Mouse (Mus musculus) embryonic stem cell, embryonic (primary cell): ENCODE results near the gene Fbxo17.

Experiments used
- CTCF ChIA-PET, 4 experiments: fragments of 300-600 bp in 2 of 4; fragments of 350-600 bp in 2 of 4; sonication (Branson Sonifier 250); formaldehyde crosslinking; loops; one replicate each; lab custom pipeline; 2022; ENCODE audit warnings: inconsistent platforms in 2 of 4; lab: Charles Lee
- POLR2A ChIA-PET, 4 experiments: fragments of 300-600 bp in 2 of 4; fragments of 350-600 bp in 2 of 4; sonication (Branson Sonifier 250); formaldehyde crosslinking; loops; one replicate each; lab custom pipeline; 2022; ENCODE audit warnings: antibody characterized with exemption in 4 of 4, inconsistent platforms in 1 of 4; lab: Charles Lee

Gene Fbxo17

DNA sequence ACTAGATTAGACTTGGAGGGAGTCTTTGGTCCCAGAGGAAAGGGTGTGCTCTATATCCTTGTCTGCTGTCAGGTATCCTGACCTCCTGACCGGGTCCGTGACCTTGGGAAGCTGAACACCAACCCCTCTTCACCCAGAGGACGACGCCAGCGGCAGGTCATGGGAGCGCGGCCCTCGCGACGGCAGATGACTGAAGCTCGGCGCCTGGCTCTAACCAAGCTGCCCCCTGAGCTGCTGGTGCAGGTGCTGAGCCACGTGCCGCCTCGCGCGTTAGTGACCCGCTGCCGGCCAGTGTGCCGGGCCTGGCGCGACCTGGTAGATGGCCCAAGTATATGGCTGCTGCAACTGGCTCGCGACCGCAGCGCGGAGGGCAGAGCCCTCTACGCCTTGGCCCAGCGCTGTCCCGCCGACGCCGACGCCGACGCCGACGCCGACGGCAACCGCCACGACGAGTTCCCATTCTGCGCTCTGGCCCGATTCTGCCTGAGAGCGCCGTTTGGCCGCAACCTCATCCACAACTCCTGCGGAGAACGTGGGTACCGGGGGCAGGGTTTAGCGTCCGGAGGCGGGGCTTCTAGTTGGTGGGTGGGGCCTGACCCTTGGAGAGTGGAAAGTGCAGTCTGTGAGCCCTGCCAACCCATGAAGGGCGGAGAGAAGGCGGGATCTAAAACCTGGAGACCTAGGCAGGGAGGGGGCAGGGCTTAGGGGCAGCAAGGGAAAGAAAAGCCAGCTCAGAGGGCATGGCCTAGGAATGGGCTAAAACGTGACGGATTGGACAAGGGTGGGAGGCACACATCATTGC lies 15.9 kb downstream of the Fbxo17 start:
- ChIA-PET CTCF (interaction anchor here in 2 of 4 experiments (0.5 to 2.7 kb wide), 9 partner anchors 10 to 233 kb away, joined by 3 to 22 read pairs (median 3); partner anchors contain the start of genes Mrps12 (in 2 of the 2) and Sars2 (in 2 of the 2)), POLR2A (interaction anchor here in 3 of 4 experiments (0.5 to 5.2 kb wide), 69 partner anchors 8 to 1225 kb away, joined by 3 to 37 read pairs (median 4); partner anchors contain the start of genes Fbxo17 (in 3 of the 3), Mrps12 (in 3 of the 3), Sars2 (in 3 of the 3) and Med29 (in 2 of the 3))

DNA sequence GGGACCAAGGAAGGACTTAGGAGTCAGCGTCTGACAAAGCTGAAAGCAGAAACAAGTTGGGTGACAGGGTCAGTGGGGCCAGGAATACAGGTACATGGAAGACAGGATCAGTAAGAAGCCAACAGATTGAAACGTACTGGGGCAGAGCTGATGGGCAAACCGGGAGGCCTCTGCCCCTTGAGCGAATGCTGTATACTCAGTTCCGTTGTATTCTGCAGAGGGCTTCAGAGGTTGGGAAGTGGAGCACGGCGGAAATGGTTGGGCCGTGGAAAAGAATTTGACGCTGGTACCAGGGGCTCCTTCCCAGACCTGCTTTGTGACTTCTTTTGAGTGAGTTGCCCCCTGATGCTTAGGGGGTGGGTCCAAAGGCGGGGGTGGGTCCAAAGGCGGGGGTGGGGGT lies 16.6 kb downstream of the Fbxo17 start:
- POLR2A ChIA-PET, result interaction anchor here in 3 of 4 experiments (0.5 to 5.2 kb wide), 58 partner anchors 9 to 1226 kb away, joined by 3 to 37 read pairs (median 4); partner anchors contain the start of genes Fbxo17 (in 3 of the 3), Mrps12 (in 3 of the 3), Sars2 (in 3 of the 3) and Pak4 (in 2 of the 3)
- CTCF ChIA-PET, result interaction anchor here in 2 of 4 experiments (0.8 to 2.7 kb wide), 7 partner anchors 9 to 137 kb away, joined by 3 to 22 read pairs (median 4); partner anchors contain the start of genes Mrps12 (in 2 of the 2) and Sars2 (in 2 of the 2)

DNA sequence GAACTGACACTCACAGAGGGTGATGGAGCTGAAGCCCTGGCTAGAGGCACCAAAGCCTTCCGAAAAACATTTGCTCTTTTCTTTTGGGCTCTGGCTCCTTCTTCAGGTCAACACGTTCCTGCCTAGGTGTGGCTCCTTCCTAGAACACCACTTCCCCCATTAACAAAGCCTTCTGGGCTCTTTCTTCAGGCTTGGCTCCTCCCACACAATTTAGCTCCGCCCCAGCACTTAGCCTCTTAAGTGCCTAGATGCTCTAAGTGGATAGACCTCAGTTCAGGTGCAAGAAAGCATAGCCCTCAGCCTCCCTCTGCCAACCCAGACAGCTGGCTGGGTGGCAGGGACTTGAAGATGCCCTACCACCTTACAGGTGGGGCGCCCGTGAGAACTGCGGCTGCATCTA lies 19.1 kb downstream of the Fbxo17 start:
- ChIA-PET CTCF (interaction anchor here in 2 of 4 experiments (0.5 to 1.6 kb wide), 10 partner anchors 8 to 558 kb away, joined by 3 to 5 read pairs (median 3); partner anchors contain the start of genes Gmfg (in 1 of the 2) and Sirt2 (in 1 of the 2)), POLR2A (interaction anchor here in 2 of 4 experiments (0.6 to 5.2 kb wide), 55 partner anchors 9 to 571 kb away, joined by 3 to 36 read pairs (median 4); partner anchors contain the start of genes Fbxo17 (in 2 of the 2), Sirt2 (in 2 of the 2), Dyrk1b (in 1 of the 2) and Eif3k (in 1 of the 2))

DNA sequence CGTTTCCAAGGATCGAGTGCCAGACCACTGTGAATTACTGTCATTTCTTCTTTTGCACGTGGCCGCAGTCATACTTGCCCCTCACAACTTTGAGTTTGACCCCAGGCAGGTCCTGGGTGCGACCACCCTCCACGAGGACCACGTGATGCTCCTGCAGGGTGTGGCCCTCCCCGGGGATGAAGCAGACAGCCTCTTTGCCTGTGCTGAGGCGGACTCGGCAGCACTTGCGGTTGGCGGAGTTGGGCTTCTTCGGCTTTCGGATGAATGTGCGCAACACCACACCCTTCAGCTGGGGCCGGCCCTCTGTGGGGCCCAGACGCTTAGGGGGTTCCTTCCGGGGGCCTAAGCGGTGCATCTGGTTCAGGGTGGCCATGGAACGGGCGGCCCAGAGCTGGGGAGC lies 23.2 kb downstream of the Fbxo17 start:
- CTCF ChIA-PET, result interaction anchor here in 2 of 4 experiments (0.5 to 1.1 kb wide), 3 partner anchors 9 to 64 kb away, joined by 3 to 5 read pairs (median 3); no protein-coding TSS in a partner anchor
- POLR2A ChIA-PET, result interaction anchor here in 2 of 4 experiments (0.8 to 1.7 kb wide), 5 partner anchors 12 to 73 kb away, joined by 3 to 5 read pairs (median 3); partner anchors contain the start of gene Sirt2 (in 1 of the 2)

DNA sequence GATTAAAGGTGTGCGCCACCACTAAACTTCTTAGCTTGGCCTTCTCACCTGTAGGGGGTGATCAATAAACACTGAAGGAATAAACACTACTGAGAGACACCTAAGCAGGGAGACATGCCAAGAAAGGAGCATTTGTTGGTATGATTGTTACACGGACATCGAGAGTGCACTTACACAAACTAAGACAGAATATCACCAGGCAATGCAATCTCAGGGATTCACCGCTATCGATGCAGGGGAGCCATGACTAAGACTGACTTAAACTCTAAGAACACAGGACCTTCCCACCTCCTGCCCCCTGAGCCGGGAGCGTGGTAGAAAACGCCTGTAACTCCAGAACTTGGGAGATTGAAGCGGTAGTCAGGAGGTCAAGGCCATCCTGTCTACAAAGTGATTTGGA lies 24.3 kb downstream of the Fbxo17 start:
- ChIA-PET CTCF (interaction anchor here in 3 of 4 experiments (0.7 to 1.9 kb wide), 5 partner anchors 65 to 504 kb away, joined by 3 to 4 read pairs (median 3); no protein-coding TSS in a partner anchor), POLR2A (interaction anchor here in 3 of 4 experiments (0.7 to 3.1 kb wide), 21 partner anchors 8 to 390 kb away, joined by 3 to 38 read pairs (median 5); partner anchors contain the start of genes Ccer2 (in 1 of the 3), Fbxo27 (in 1 of the 3), Med29 (in 1 of the 3) and Paf1 (in 1 of the 3))

DNA sequence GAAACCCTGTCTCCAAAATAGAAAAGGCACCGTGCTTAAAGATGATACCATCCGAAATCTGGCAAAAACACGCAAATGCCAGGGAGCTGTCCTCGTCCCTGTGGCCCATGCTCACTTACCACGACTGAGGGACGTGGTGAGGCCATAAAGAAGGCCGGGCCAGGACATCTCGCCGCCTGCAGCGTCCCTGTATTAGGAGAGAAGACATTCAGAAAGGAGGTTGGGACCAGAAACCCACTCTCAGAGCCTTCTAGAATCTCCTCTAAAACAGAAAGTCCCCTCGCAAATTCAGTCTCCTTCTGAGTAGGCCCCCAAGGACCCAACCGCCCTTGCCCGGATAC lies 24.7 kb downstream of the Fbxo17 start:
- ChIA-PET POLR2A (interaction anchor here in 3 of 4 experiments (0.6 to 3.2 kb wide), 85 partner anchors 8 to 777 kb away, joined by 3 to 38 read pairs (median 5); partner anchors contain the start of genes Sirt2 (in 3 of the 3), Ccer2 (in 2 of the 3), Fbxo17 (in 2 of the 3) and Med29 (in 2 of the 3)), CTCF (interaction anchor here (0.5 to 2.1 kb wide), 56 partner anchors 8 to 1255 kb away, joined by 3 to 25 read pairs (median 4); partner anchors contain the start of genes Sirt2 (in 2 of the 4), Capn12 (in 1 of the 4), Ccer2 (in 1 of the 4) and Eif3k (in 1 of the 4))

DNA sequence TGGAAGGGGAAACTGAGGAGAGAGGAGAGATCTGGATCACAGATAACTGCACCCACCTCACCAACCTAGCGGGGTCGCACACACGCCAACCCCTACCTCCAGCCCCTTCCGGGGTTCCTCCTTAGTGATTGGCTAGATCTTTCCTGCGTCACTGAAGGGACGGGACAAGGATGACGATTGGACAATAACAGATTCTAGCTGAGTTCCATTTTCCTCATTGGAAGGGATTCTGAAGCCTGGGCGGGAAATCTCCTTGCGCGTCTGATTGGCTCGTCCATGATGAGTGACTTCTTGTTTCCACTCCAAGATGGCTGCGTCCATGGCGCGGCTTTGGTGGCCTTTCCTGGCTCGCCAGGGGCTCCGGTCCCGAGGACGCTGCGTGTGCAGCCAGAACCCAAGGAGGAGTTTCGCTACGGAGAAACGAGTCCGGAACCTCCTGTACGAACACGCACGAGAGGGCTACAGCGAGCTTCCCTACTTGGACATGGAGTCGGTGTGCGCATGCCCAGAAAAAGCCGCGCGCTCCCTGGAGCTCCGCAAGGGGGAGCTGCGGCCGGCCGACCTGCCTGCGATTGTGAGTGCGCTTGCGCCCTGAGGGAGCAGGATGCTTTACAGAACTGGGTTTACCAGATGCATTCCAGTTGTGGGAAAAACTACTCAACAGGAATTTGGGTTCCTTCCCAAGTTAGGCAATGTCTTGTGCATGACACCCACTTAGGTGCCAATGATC lies 25.3 kb downstream of the Fbxo17 start, which contains the start of the genes Mrps12 and Sars2:
TSS of gene Mrps12 (minus strand) at position 112 of the 730 bp plus-strand sequence.
TSS of gene Sars2 (plus strand) at position 284 of the 730 bp plus-strand sequence.
- POLR2A ChIA-PET, result interaction anchor here (0.5 to 3.2 kb wide), 111 partner anchors 8 to 1538 kb away, joined by 3 to 38 read pairs (median 4); partner anchors contain the start of genes Sirt2 (in 3 of the 4), Ccer2 (in 2 of the 4), Eif3k (in 2 of the 4) and Fbxo17 (in 2 of the 4)
- CTCF ChIA-PET, result interaction anchor here (0.5 to 2.1 kb wide), 66 partner anchors 9 to 1255 kb away, joined by 3 to 25 read pairs (median 4); partner anchors contain the start of genes Sirt2 (in 3 of the 4), Ccer2 (in 2 of the 4), Capn12 (in 1 of the 4) and Eif3k (in 1 of the 4)

DNA sequence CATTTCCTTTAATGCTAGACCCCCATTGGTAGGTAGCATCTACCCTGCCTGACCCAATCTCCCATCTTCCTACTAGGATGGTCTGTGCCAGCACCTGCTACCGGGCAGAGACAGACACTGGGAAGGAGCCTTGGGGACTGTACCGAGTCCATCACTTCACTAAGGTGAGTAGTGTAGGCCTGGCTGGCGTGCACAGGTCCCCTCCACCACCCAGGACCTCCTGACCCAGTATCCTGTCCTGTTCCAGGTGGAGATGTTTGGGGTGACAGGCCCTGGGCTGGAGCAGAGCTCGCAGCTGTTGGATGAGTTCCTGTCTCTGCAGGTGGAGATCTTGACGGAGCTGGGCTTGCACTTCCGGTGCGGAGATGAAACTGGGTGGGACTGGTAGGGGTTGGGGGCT lies 33.3 kb downstream of the Fbxo17 start:
- CTCF ChIA-PET, result interaction anchor here in 1 of 4 experiments (0.6 to 2.1 kb wide), 2 partner anchors 8 to 130 kb away, joined by 3 to 9 read pairs; partner anchors contain the start of genes Mrps12 and Sars2
- POLR2A ChIA-PET, result interaction anchor here in 2 of 4 experiments (1.0 to 2.9 kb wide), 6 partner anchors 8 to 44 kb away, joined by 3 to 11 read pairs (median 5); partner anchors contain the start of genes Mrps12 (in 2 of the 2), Sars2 (in 2 of the 2) and Sirt2 (in 2 of the 2)

DNA sequence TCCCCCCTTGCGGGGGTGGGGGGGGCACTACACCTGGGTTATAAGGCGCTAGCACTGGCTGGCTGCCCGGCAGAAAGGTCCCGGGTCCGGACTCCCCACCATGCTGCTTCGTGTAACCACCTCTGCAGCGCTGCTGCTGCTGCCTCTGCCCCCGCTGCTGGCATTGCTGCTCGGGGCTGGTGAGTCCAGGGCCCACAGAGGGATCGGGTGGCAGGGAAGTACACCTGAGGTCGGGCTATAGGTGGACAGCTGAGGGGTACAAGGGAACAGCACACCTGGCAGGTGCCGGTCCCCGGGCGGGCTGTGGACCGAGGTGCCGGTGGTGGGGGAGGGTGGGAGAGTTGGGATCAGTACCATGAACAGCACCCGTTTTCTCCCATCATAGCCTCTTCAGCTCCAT lies 39.5 kb downstream of the Fbxo17 start, which contains the start of gene Ccer2:
TSS of gene Ccer2 (plus strand) at position 96 of the 400 bp plus-strand sequence.
- ChIA-PET POLR2A (interaction anchor here in 3 of 4 experiments (0.6 to 3.4 kb wide), 13 partner anchors 8 to 509 kb away, joined by 3 to 21 read pairs (median 4); partner anchors contain the start of genes Mrps12 (in 2 of the 3), Sars2 (in 2 of the 3) and Sirt2 (in 2 of the 3)), CTCF (interaction anchor here in 3 of 4 experiments (0.5 to 2.4 kb wide), 3 partner anchors 14 to 24 kb away, joined by 3 to 6 read pairs (median 5); partner anchors contain the start of genes Mrps12 (in 2 of the 3) and Sars2 (in 2 of the 3))

DNA sequence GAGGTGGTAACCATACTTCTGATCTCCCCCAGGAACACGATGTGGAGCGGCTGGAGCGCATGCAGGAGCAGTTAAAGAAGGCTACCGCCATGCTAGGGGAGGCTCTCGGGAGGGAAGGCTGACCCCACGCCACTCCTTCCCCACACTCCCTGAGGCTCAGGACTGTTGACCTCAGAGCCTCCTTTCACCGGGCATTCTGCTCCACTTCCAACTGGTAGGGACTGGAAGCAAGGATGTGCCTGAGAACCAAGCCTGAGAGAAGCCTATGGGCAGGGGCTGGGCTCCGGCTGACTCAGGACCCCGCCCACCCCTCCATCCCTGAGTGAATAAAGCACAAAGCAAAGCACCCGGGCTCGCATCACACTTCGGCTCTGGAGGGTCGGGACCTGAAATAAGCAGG lies 42.0 kb downstream of the Fbxo17 start:
- CTCF ChIA-PET, result interaction anchor here in 1 of 4 experiments (0.9 to 1.2 kb wide), 2 partner anchors 17 to 21 kb away, joined by 3 to 4 read pairs; partner anchors contain the start of genes Mrps12 and Sars2
- POLR2A ChIA-PET, result interaction anchor here in 2 of 4 experiments (0.7 to 1.8 kb wide), 3 partner anchors 8 to 32 kb away, joined by 3 to 5 read pairs (median 3); partner anchors contain the start of genes Mrps12 (in 1 of the 2), Sars2 (in 1 of the 2) and Sirt2 (in 1 of the 2)

DNA sequence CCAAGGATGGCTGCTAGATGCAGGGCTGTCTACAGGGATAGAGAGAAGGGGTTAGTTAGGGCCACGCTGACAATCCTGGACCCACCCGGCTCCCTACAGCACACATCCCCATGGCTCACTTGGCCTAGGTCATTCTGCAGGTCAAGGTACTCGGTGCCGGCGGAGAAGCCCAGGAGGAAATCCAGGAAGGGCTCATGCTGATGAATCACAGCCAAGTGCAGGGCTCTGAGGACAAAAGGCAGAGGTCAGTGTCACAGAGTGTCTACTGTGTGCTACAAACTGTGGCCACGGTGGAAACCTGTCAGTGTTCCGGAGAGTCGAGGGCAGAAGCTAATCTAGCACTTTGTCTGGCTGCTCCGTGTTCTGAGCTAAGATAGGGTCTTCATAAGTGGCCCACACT lies 45.3 kb downstream of the Fbxo17 start:
- CTCF ChIA-PET, result interaction anchor here in 3 of 4 experiments (0.6 to 1.4 kb wide), 7 partner anchors 15 to 110 kb away, joined by 3 to 5 read pairs (median 3); partner anchors contain the start of genes Mrps12 (in 1 of the 3) and Sars2 (in 1 of the 3)
- POLR2A ChIA-PET, result interaction anchor here in 2 of 4 experiments (0.8 to 5.5 kb wide), 8 partner anchors 11 to 69 kb away, joined by 3 to 38 read pairs (median 6); partner anchors contain the start of genes Mrps12 (in 2 of the 2), Sars2 (in 2 of the 2) and Fbxo27 (in 1 of the 2)

DNA sequence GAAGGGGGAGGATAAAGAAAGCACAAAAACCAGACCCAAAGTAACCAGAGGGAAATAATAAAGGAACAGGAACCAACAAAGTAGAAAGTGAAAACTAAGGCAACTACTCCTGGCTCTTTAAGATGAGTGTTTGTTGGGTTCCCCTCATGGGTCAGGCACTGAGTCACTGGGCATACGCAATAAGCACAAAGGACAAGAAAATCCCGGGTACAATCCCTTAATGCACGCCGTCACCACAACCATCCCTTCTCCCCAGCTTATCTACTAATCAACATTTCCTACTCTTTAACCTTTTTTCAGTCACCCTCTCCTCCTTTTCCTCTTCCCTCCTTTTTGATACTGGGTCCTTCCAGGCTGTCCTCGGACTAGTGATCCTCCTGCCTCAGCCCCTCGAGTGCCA lies 48.6 kb downstream of the Fbxo17 start:
- ChIA-PET CTCF (interaction anchor here (0.6 to 1.7 kb wide), 7 partner anchors 14 to 54 kb away, joined by 3 to 12 read pairs (median 4); partner anchors contain the start of genes Mrps12 (in 1 of the 4) and Sars2 (in 1 of the 4)), POLR2A (interaction anchor here in 3 of 4 experiments (0.6 to 5.5 kb wide), 39 partner anchors 9 to 390 kb away, joined by 3 to 40 read pairs (median 6); partner anchors contain the start of genes Ccer2 (in 3 of the 3), Mrps12 (in 3 of the 3), Sars2 (in 3 of the 3) and Eif3k (in 1 of the 3))

DNA sequence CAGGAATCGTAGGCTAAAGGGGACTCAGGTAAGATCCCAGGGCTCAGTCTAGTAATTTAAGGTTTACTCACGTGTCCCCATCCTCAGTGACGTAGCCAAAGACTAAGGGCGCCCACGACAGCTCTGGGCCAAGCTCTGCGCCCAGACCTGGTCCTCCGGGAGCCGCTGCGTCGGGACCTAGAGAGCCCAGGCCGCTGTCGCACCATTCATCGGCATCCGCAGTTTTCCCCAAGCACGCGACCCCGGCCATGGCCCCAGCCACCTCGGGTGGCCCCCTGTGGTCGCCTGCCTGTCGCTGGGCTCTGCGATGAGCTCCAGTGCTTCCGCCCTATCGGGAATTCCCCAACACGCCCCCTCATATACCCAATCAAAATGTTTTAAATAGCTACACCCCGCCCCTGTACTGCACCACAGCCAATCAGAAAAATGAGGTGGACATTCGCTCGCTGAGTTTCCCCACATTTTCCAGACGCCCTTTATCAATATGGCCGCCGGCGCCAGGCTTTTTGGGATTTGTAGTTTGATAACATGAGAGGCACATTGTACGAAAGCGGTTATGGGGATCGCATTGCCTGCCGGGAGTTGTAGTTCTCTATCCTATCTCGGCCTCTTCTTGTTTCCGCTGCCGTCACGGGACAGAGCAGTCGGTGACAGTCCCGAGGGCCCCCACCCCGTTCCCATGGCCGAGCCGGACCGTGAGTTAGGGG lies 49.7 kb downstream of the Fbxo17 start, which contains the start of gene Sirt2:
TSS of gene Sirt2 (plus strand) at position 563 of the 707 bp plus-strand sequence.
- POLR2A ChIA-PET, result interaction anchor here in 3 of 4 experiments (0.5 to 5.5 kb wide), 84 partner anchors 8 to 1217 kb away, joined by 3 to 40 read pairs (median 4); partner anchors contain the start of genes Mrps12 (in 3 of the 3), Sars2 (in 3 of the 3), Ccer2 (in 2 of the 3) and Actn4 (in 1 of the 3)
- CTCF ChIA-PET, result interaction anchor here (0.5 to 1.7 kb wide), 22 partner anchors 9 to 329 kb away, joined by 3 to 23 read pairs (median 3); partner anchors contain the start of genes Mrps12 (in 3 of the 4), Sars2 (in 3 of the 4), Eif3k (in 1 of the 4) and Fbxo17 (in 1 of the 4)

DNA sequence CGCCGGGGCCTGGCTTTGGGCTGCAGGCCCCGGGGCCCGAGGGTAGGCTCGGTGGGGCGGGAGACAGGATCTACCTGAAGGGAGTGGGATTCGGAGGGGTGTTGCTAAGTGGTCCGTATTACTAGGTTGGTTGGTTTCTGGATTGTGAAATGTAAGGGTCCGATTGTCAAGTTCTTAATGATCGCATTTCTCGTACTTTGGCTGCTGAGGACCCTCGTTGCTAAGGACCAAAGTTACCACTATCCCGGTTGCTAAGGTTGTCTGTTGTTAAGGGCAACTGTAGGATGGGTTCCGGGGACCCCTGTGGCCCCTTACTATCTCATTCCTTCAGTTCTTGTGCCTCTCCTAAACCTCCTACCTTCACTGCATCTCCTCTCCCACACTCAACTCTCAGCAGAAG lies 50.3 kb downstream of the Fbxo17 start:
- ChIA-PET POLR2A (interaction anchor here in 3 of 4 experiments (0.5 to 5.5 kb wide), 74 partner anchors 8 to 1216 kb away, joined by 3 to 40 read pairs (median 4); partner anchors contain the start of genes Mrps12 (in 3 of the 3), Sars2 (in 3 of the 3), Ccer2 (in 2 of the 3) and Actn4 (in 1 of the 3)), CTCF (interaction anchor here (0.5 to 1.7 kb wide), 17 partner anchors 9 to 330 kb away, joined by 3 to 23 read pairs (median 3); partner anchors contain the start of genes Mrps12 (in 2 of the 4), Sars2 (in 2 of the 4), Eif3k (in 1 of the 4) and Fbxo17 (in 1 of the 4))
